Comparison of ENCODE assay signal across 28 mouse cellular contexts in the genomic region with DNA sequence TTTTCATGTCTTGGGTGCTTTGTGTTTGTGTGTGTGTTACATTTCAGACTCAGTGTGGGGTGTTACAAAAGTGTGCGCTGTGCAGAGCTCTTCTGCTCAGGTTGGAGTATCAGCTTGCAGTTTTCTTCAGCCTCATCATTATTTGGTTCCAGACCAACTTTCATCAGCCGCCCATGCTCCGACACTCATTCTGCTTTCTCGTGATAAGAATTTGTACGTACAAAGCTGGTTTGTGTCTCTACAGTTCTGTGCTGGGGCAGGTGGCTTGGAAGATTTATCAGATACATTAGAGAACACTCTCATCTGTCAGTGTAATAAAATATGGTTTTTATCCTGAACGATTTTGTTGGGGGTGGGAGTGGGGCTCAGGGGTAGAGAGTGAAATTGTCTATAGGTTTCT.
"Had no signal": no experiment of that assay in that cellular context is flagged by ENCODE, and none has a peak within 500 bp of the region (broad histone marks: within the 10 kb centered on the region; RNA-seq: fewer than 3 reads in every experiment).

No protein-coding gene starts in this region.

- H3K9me3 ChIP-seq: embryonic facial prominence, embryonic 10.5 days; embryonic facial prominence, embryonic 12.5 days; embryonic facial prominence, embryonic 13.5 days; embryonic facial prominence, embryonic 15.5 days; forebrain, embryonic 10.5 days; forebrain, embryonic 12.5 days; forebrain, embryonic 13.5 days; forebrain, embryonic 15.5 days had no signal

- H3K4me1 ChIP-seq: embryonic facial prominence, embryonic 10.5 days; embryonic facial prominence, embryonic 12.5 days; embryonic facial prominence, embryonic 13.5 days; embryonic facial prominence, embryonic 15.5 days; forebrain, embryonic 10.5 days; forebrain, embryonic 12.5 days; forebrain, embryonic 13.5 days; forebrain, embryonic 15.5 days had no signal

- H3K4me2 ChIP-seq: embryonic facial prominence, embryonic 12.5 days; embryonic facial prominence, embryonic 13.5 days; embryonic facial prominence, embryonic 15.5 days; forebrain, embryonic 12.5 days; forebrain, embryonic 13.5 days; forebrain, embryonic 15.5 days had no signal

- DNase-seq: cerebellum, adult 2 months; cerebellum, adult 8-10 months; cerebellum, adult 9-10 months; cerebellum, adult 9-11 months; cerebellum, postnatal 10 days; cerebellum, postnatal 14 days; cerebellum, postnatal 25 days; cerebellum, postnatal 36 days; embryo, embryonic 11 days; forebrain, postnatal 0 days; gastrocnemius, adult 2 months; gastrocnemius, postnatal 10 days; gastrocnemius, postnatal 14 days; gastrocnemius, postnatal 25 days; gastrocnemius, postnatal 36 days; heart, adult 18-20 months; heart, adult 2 months had no signal

- H3K9ac ChIP-seq: embryonic facial prominence, embryonic 12.5 days; embryonic facial prominence, embryonic 13.5 days; embryonic facial prominence, embryonic 15.5 days; forebrain, embryonic 12.5 days; forebrain, embryonic 13.5 days; forebrain, embryonic 15.5 days; forebrain, postnatal 0 days had no signal

- H3K36me3 ChIP-seq: embryonic facial prominence, embryonic 10.5 days; embryonic facial prominence, embryonic 12.5 days; embryonic facial prominence, embryonic 13.5 days; embryonic facial prominence, embryonic 15.5 days; forebrain, embryonic 10.5 days; forebrain, embryonic 12.5 days; forebrain, embryonic 15.5 days had no signal

- H3K4me3 ChIP-seq: embryonic facial prominence, embryonic 10.5 days; embryonic facial prominence, embryonic 12.5 days; embryonic facial prominence, embryonic 13.5 days; embryonic facial prominence, embryonic 15.5 days; erythroblast, embryonic 14.5 days; forebrain, embryonic 10.5 days; forebrain, embryonic 12.5 days; forebrain, embryonic 13.5 days; forebrain, embryonic 15.5 days; gastrocnemius, adult 2 months; heart, adult 2 months had no signal

- H3K27me3 ChIP-seq: embryonic facial prominence, embryonic 12.5 days; embryonic facial prominence, embryonic 13.5 days; embryonic facial prominence, embryonic 15.5 days; forebrain, embryonic 12.5 days; forebrain, embryonic 13.5 days; forebrain, embryonic 15.5 days had no signal

- ATAC-seq: forebrain, embryonic 13.5 days; forebrain, embryonic 14.5 days; forebrain, embryonic 15.5 days; forebrain, embryonic 16.5 days; forebrain, postnatal 0 days had no signal

- H3K27ac ChIP-seq: embryonic facial prominence, embryonic 10.5 days; embryonic facial prominence, embryonic 12.5 days; embryonic facial prominence, embryonic 13.5 days; embryonic facial prominence, embryonic 15.5 days; forebrain, embryonic 10.5 days; forebrain, embryonic 12.5 days; forebrain, embryonic 13.5 days; forebrain, embryonic 15.5 days; gastrocnemius, adult 2 months; heart, adult 2 months had no signal
